Mouse (Mus musculus): Measurements from ENCODE around the gene D630003M21Rik.

DNA sequence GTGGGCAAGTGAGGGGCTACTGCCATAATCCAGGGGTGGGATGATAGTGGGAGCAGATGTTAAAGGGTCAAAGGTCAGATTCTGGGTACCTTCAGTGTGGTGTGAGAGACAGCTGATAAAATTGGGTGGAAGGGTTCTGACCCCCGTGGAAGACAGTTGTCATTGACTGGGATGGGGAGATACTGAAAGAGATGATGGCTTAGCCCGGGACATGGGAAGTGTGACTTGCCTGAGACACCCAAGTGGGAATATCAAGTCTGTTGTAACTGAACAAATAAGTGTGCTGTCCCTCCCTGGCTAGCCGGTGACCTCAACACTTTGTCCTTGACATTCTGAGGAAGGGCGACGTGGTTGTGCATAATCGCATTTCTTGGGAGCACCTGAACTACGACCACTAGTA is 59.3 kb downstream of the D630003M21Rik start:
- TF ChIP-seq POLR2A (IDR thresholded peaks at IDR 0.05; ENCODE audit: borderline replicate concordance, extremely low read depth, insufficient read depth, insufficient read length, poor library complexity, severe bottlenecking) (no peak), CTCF (IDR thresholded peaks at IDR 0.05; ENCODE audit: borderline replicate concordance, extremely low read depth, insufficient read depth, insufficient read length) (no peak)
